Mouse (Mus musculus) heart, embryonic 12.5 days (tissue): ENCODE data around the gene Ndufs5. TPM values are rescaled to one million over a fixed set of nuclear protein-coding genes. Genes with fewer than 3 reads are reported as not detected.

ENCODE experiments used
- ATAC-seq: fragments of 200-750 bp; cut with Nextera tagmentation; 2 replicates; pipeline ENCODE4 v1.8.0; 2017; ENCODE audit warnings: moderate TSS enrichment, moderate library complexity; ENCODE audit not compliant: insufficient number of reproducible peaks, low FRiP score
- H3K27ac ChIP-seq: fragments of 300-500 bp; sonication (generic); 2 replicates; pipeline ENCODE4 v1.5.1; 2016; ENCODE audit warnings: mild to moderate bottlenecking, moderate library complexity; ENCODE audit not compliant: poor library complexity, severe bottlenecking
- H3K27me3 ChIP-seq: fragments of 300-500 bp; sonication (generic); replicated peaks from 2 replicates; pipeline ENCODE4 v1.6.1; 2016; ENCODE audit warnings: mild to moderate bottlenecking, moderate library complexity
- H3K36me3 ChIP-seq: fragments of 300-500 bp; sonication (generic); 2 replicates; pipeline ENCODE4 v1.6.1; 2016; ENCODE audit warnings: mild to moderate bottlenecking, moderate library complexity
- H3K4me1 ChIP-seq: fragments of 300-500 bp; sonication (generic); replicated peaks from 2 replicates; pipeline ENCODE4 v1.6.1; 2016; ENCODE audit warnings: mild to moderate bottlenecking
- H3K4me2 ChIP-seq: fragments of 300-500 bp; sonication (generic); 2 replicates; pipeline ENCODE4 v1.6.1; 2016; ENCODE audit warnings: mild to moderate bottlenecking, moderate library complexity
- H3K4me3 ChIP-seq: fragments of 300-500 bp; sonication (generic); 2 replicates; pipeline ENCODE4 v1.5.1; 2016; ENCODE audit warnings: mild to moderate bottlenecking
- H3K9ac ChIP-seq: fragments of 300-500 bp; sonication (generic); 2 replicates; pipeline ENCODE4 v1.6.1; 2016; ENCODE audit warnings: mild to moderate bottlenecking, moderate library complexity
- H3K9me3 ChIP-seq: fragments of 300-500 bp; sonication (generic); replicated peaks from 2 replicates; pipeline ENCODE4 v1.6.1; 2016; ENCODE audit warnings: mild to moderate bottlenecking, moderate library complexity
- WGBS: fragments of 180-500 bp; shearing (Covaris S2); methylation state at CpG from one replicate; pipeline ENCODE4 v1.1.7; 2016; 5-methylcytosine and 5-hydroxymethylcytosine counted together
- polyA plus RNA-seq: library from polyadenylated mRNA; unstranded; fragments of >200 nt; fragmentation: Nextera tagmentation; extraction: Ambion mirVana; gene quantifications from 2 replicates; pipeline ENCODE4 v1.2.1, GENCODE M21; 2016

The Ndufs5 gene
- polyA plus RNA-seq, 1 experiment from 2014 or later: 498 TPM

DNA sequence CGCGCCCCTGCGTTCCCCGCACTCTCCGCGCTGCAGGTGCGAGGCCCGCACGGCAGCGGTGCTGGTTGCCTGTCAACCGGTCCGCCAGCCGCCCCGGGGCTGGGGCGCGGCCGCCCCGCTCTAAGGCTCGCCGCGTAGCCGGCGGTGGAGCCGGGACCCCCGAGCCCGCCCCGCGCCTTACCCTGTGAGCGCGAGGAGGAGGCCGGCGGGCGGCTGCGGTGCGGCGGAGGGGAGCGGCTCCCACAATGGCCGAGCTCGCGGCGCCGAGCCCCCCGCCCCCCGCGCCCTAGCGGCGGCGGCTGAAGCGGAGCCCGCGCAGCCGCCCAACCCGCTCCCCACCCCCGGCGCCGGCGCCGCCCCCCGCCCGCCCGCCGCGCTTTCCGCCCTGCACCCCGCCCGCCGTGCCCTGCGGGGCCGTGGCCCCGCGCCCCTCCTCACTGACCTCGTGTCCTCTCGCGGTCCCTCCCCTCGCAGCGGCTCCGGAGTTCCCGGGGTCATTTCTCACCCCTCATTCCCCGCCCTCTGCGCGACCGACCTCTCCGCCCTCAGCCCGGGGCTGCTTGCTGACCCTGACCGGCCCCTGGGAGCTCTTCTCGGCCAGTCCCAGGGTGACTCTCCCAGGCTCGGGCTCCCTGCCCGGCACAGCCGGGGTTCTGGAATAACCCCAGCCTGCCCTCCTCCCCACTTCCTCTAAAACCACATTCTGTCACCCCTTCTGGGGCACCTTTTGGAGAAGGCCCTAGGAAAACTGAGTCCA lies 30.8 kb downstream of the Ndufs5 start:
- Histone ChIP-seq H3K9me3 (no peaks in the 10 kb centered on the region), H3K9ac (peak overlapping the region; percentile 96), H3K27ac (peak overlapping the region; percentile 57; the same call in 1 of the 2 replicates), H3K27me3 (peaks cover 8% of the 10 kb centered on the region; the same call in 1 of the 2 replicates), H3K4me3 (peak overlapping the region; percentile 97), H3K36me3 (0 out of 2 replicates have a peak, but pooled peaks cover 7% of the 10 kb centered on the region), H3K4me1 (peaks cover 28% of the 10 kb centered on the region), H3K4me2 (peak overlapping the region; percentile 100)
- peak; percentile 73 for ATAC-seq
- under 1% methylated on average over 73 of the region's 89 CpGs for WGBS

DNA sequence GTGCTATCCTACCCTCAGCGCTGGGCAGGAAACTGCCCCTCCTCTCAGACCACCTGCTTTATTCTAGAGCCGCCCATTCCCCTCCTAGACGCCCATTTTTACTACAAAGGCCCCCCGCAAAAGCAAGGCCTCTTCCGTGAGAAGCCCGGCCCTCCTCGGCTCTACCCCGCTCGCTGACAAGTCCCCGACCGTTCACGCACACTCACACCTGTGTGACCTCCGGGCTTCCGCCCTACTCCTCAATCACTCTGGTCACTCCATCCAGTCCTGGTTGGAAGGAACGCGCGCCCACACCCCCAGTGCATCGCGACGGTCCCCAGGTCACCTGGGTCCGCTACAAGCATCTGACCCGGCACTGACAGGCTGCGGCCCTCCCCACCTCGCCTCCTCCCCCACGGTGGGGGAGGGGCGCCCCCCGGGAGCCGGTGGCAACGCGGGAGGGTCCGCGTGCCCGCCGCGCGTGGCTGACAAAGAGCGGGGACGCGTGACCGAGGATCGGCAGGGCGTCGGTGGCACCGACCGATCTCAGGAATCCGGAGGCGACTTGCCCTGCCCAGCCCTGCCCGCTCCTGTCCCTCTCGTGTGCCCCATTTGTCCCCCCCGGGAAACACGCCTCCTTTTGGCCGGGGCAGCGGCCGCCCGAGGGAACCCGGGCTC lies 31.5 kb downstream of the Ndufs5 start:
- H3K4me2 ChIP-seq: peak overlapping the region; percentile 100
- peak overlapping the region; percentile 57; the same call in 1 of the 2 replicates for H3K27ac ChIP-seq
- H3K9me3 ChIP-seq: no peaks in the 10 kb centered on the region
- 0 out of 2 replicates have a peak, but pooled peaks have one; percentile 30 for ATAC-seq
- peak overlapping the region; percentile 97 for H3K4me3 ChIP-seq
- peaks cover 35% of the 10 kb centered on the region for H3K4me1 ChIP-seq
- peaks cover 8% of the 10 kb centered on the region; the same call in 1 of the 2 replicates for H3K27me3 ChIP-seq
- peak overlapping the region; percentile 96 for H3K9ac ChIP-seq
- H3K36me3 ChIP-seq: 0 out of 2 replicates have a peak, but pooled peaks cover 7% of the 10 kb centered on the region
- under 1% methylated on average over 55 of the region's 56 CpGs for WGBS

DNA sequence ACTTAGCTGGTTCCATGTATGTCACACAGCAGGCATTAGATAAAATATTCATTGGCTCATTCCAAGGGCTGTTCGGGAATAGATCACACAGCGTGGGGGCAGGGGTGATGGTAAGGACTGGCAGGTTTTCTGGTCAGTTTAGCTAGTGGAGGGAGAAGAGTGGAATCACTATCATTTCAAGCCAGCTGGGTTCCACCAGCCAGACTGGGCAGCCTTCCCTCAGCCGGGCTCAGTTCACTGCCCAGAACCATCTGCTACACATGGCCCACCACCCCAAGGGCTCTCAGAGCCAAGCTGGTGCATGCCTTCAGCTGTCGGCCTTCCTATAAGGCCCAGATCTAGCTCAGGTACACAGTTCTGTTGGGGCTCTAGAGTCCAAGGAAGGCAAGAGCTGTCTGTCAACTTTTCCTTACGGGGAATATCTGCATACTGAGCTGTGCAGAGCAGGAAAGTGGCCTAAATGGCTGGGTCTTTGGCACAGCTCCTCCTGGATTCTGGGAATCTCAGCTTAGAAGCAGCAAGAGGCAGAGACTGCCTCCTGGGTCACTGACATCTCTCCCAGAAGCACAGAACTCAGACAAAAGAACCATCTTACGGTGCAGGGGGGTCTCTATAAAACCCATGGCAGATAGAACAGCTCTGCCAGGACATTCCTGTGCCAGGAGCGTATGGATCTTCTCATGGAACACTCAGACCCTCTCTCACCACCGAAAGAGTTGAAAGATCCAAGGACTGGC lies 32.3 kb downstream of the Ndufs5 start:
- Histone ChIP-seq H3K27ac (no peak overlapping the region), H3K36me3 (0 out of 2 replicates have a peak, but pooled peaks cover 7% of the 10 kb centered on the region), H3K4me1 (peaks cover 44% of the 10 kb centered on the region), H3K9ac (peak overlapping the region; percentile 96), H3K9me3 (no peaks in the 10 kb centered on the region), H3K4me3 (peak overlapping the region; percentile 97), H3K27me3 (peaks cover 8% of the 10 kb centered on the region; the same call in 1 of the 2 replicates), H3K4me2 (peak overlapping the region; percentile 100)
- 51% methylated on average over 8 of the region's 8 CpGs for WGBS
- ATAC-seq: no peak

DNA sequence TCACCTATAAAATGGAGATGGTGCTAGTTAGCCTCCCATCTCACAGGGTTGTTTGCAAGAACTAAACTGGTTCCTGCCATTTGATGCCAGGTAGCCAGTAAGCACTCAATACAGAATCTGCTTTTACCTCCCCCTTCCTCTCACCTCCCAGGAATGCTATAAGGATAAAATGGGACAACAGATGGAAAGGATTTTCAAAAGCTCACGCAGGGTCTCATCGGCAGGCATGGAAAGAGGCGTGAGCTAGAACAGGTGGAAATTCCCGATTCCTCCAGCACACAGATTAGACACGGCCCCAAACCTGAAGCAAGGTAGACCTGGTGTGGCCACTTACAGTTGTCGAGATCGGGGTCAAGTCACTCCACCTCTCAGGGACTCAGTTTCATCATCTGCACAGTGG lies 33.0 kb downstream of the Ndufs5 start:
- H3K27me3 ChIP-seq: peaks cover 8% of the 10 kb centered on the region; the same call in 1 of the 2 replicates
- H3K4me3 ChIP-seq: no peak overlapping the region
- peaks cover 48% of the 10 kb centered on the region for H3K4me1 ChIP-seq
- H3K27ac ChIP-seq: no peak overlapping the region
- no peak for ATAC-seq
- H3K9me3 ChIP-seq: no peaks in the 10 kb centered on the region
- H3K36me3 ChIP-seq: 0 out of 2 replicates have a peak, but pooled peaks cover 7% of the 10 kb centered on the region
- H3K9ac ChIP-seq: no peak overlapping the region
- 71% methylated on average over 7 of the region's 7 CpGs for WGBS
- H3K4me2 ChIP-seq: 0 out of 2 replicates have a peak overlapping the region, but pooled peaks have one; percentile 100

DNA sequence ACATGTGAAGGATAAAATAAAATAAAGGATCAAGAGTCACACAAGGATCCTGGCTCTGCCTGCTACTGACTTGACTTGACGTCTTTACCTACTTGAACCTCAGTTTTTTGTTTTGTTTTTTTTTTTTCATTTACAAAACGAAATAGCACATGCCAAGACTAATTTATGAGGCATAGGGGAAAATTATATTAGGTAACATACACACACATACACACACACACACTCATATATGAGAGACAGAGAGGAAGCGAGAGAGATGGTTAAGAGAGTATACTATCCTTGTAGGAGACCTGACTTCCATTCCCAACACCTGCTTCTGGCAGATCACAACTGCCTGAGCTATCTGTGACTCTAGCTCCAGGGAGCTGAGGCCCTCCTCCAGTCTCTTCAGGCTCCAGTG lies 33.7 kb downstream of the Ndufs5 start, which contains the start of gene Macf1:
Gene Macf1, minus strand, starts transcription at position 101 of the 400 bp plus-strand sequence.
- Histone ChIP-seq H3K4me2 (no peak within 1 kb of the TSS), H3K4me1 (peaks cover 48% of the 10 kb centered on the region), H3K36me3 (0 out of 2 replicates have a peak, but pooled peaks cover 7% of the 10 kb centered on the region), H3K27me3 (peaks cover 8% of the 10 kb centered on the region; the same call in 1 of the 2 replicates), H3K9ac (no peak within 1 kb of the TSS), H3K4me3 (no peak within 1 kb of the TSS), H3K9me3 (no peaks in the 10 kb centered on the region), H3K27ac (no peak within 1 kb of the TSS)
- WGBS: 81% methylated on average over 3 of the region's 3 CpGs
- ATAC-seq: no peak

DNA sequence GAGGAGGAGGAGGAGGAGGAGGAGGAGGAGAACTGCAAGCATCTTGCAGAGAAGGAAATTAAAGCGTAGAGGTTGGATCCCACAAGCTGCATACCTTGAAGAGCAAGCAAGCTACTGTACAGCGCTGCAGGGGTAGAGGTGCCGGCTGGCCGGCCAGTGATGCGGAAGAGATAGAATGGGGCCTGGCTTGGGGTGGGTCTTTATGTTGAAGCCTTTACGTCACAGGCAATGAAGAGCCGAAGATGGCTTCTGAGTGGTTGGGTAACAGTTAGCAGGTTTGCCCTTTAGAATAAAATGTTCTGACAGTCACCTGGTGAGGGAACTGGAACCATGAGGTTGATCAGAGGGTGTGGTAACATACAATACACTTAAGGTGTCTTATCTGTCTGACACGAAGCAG lies 35.7 kb downstream of the Ndufs5 start:
- Histone ChIP-seq H3K27me3 (peaks cover 8% of the 10 kb centered on the region; the same call in 1 of the 2 replicates), H3K9ac (no peak overlapping the region), H3K4me3 (no peak overlapping the region), H3K4me2 (no peak overlapping the region), H3K27ac (no peak overlapping the region), H3K4me1 (peaks cover 48% of the 10 kb centered on the region), H3K36me3 (peaks cover 7% of the 10 kb centered on the region; the same call in 1 of the 2 replicates), H3K9me3 (no peaks in the 10 kb centered on the region)
- ATAC-seq: no peak
- 77% methylated on average over 8 of the region's 8 CpGs for WGBS

DNA sequence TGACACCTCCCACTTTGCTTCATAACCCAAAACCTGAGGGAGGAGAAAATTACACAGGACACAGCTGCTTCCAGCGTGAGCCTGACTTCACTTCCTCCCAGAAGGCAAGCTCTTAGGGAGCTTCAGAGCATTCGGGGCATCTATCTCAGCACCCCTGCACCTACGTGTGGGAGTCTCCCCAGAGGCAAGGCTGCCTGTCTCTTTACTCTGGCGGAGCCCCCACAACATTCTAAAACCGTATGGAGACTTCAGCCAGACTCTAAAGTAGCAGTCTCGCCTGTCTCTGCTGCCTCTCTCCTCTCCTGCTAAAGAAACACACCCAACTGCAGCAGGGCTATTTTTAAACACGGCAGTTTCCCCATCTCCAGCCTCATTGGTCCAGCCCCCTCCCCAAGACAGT lies 37.0 kb downstream of the Ndufs5 start:
- Histone ChIP-seq H3K27ac (peak overlapping the region; percentile 79), H3K27me3 (0 out of 2 replicates have a peak, but pooled peaks cover 4% of the 10 kb centered on the region), H3K36me3 (peaks cover 7% of the 10 kb centered on the region; the same call in 1 of the 2 replicates), H3K9me3 (no peaks in the 10 kb centered on the region), H3K4me1 (peaks cover 51% of the 10 kb centered on the region), H3K4me2 (peak overlapping the region; percentile 45), H3K4me3 (0 out of 2 replicates have a peak overlapping the region, but pooled peaks have one; percentile 3), H3K9ac (peak overlapping the region; percentile 19; the same call in 1 of the 2 replicates)
- peak; percentile 29; the same call in 1 of the 2 replicates for ATAC-seq
- 20% methylated on average over 7 of the region's 7 CpGs for WGBS

DNA sequence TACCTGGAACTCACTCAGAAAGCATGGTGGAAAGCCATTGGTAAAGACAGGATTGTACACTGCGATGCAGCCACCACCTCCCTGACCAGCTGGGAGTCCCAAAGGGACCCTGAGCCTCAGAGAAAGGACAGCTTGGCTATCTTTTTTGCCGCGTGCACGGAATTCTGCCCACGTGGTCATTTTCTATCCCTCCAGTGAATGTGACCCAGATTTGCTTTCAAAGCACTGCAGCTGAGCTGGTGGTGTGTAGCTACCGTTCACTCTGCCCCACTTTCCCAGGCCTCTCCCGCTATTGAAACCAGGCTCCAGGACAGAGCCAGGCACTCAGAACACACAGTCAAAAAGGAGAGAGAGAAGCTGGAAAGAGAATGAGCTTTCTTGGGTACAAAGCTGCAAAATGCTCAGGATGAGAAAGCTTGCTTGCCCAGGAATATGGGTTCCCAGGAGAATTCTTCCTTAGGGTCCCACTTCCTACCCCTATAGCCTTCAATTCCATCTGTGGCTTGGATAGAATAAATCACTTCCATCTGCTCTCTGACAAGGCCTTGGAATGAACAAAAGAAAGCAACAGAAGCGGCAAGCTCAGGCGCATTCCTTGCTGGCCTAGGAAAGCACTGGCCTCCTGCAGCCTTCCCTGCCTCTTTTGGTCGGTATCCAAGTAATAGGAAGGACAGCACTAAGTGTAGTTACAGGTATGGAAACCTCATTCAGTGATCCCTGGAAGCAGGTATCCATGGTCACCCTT lies 40.8 kb downstream of the Ndufs5 start:
- Histone ChIP-seq H3K27ac (no peak overlapping the region), H3K4me1 (peaks cover 38% of the 10 kb centered on the region), H3K4me2 (no peak overlapping the region), H3K9me3 (no peaks in the 10 kb centered on the region), H3K9ac (no peak overlapping the region), H3K27me3 (no peaks in the 10 kb centered on the region), H3K36me3 (peaks cover 3% of the 10 kb centered on the region; the same call in 1 of the 2 replicates), H3K4me3 (no peak overlapping the region)
- ATAC-seq: no peak
- WGBS: 56% methylated on average over 10 of the region's 10 CpGs

DNA sequence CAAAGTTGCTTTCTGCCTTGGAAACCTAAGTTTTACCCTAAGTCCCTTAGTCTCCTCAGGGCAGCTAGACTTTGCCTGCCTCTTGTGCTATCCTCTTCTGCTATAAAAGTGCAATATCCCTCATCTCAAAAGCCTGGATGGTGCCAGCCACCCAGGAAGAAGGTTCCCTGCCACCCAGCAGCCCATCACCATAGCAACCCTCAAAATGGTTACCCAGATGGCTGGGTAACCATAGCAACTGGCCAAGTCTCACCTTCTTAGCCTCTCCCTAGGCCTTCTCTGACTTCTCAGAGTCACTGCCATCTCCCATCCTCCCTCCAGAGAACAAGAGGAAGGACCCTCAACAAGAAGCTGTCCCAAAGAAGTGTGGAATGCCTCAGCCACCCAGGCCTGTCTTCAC lies 47.4 kb downstream of the Ndufs5 start:
- Histone ChIP-seq H3K9me3 (no peaks in the 10 kb centered on the region), H3K4me3 (no peak overlapping the region), H3K27ac (no peak overlapping the region), H3K27me3 (no peaks in the 10 kb centered on the region), H3K9ac (no peak overlapping the region), H3K4me1 (peaks cover 31% of the 10 kb centered on the region), H3K4me2 (no peak overlapping the region), H3K36me3 (0 out of 2 replicates have a peak, but pooled peaks cover 3% of the 10 kb centered on the region)
- ATAC-seq: no peak

DNA sequence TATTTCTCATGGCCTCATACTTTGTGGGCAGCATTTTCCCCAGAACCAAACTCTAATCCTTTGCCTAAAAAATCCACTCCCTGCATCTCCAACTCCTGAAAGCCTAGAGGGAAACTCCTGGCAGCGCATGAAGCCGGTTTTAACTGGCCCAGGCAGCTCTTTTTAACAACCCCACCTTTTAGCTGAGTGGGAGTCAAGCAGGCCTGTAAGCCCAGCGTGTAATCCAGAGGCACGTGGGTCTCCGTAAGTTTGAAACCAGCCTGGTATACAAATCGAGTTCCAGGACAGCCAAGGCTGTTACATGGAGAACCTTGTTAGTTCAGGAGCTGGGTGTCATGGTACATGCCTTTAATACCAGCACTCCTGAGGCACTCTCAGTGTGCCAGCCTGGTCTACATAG lies 48.3 kb downstream of the Ndufs5 start:
- no peak for ATAC-seq
- peaks cover 30% of the 10 kb centered on the region for H3K4me1 ChIP-seq
- no peak overlapping the region for H3K4me2 ChIP-seq
- H3K4me3 ChIP-seq: no peak overlapping the region
- H3K27ac ChIP-seq: no peak overlapping the region
- 0 out of 2 replicates have a peak, but pooled peaks cover 3% of the 10 kb centered on the region for H3K36me3 ChIP-seq
- no peak overlapping the region for H3K9ac ChIP-seq
- H3K9me3 ChIP-seq: no peaks in the 10 kb centered on the region
- no peaks in the 10 kb centered on the region for H3K27me3 ChIP-seq
- WGBS: 66% methylated on average over 6 of the region's 6 CpGs
